Mouse (Mus musculus) cortical plate, adult 2 months (tissue): ENCODE measurements around the gene Gm43738.

Experiments used
- CTCF ChIP-seq: fragments of 200-500 bp; IDR thresholded peaks from 2 replicates; pipeline ENCODE4 v1.5.1; 2011; ENCODE audit warnings: mild to moderate bottlenecking, control low read depth, low read length; ENCODE audit not compliant: insufficient read depth; ENCODE audit errors: extremely low read depth
- POLR2A ChIP-seq: fragments of 200-500 bp; IDR thresholded peaks from 2 replicates; pipeline ENCODE4 v1.6.1; 2011; ENCODE audit warnings: mild to moderate bottlenecking, low read length, control low read depth; ENCODE audit not compliant: insufficient read depth; ENCODE audit errors: extremely low read depth

DNA sequence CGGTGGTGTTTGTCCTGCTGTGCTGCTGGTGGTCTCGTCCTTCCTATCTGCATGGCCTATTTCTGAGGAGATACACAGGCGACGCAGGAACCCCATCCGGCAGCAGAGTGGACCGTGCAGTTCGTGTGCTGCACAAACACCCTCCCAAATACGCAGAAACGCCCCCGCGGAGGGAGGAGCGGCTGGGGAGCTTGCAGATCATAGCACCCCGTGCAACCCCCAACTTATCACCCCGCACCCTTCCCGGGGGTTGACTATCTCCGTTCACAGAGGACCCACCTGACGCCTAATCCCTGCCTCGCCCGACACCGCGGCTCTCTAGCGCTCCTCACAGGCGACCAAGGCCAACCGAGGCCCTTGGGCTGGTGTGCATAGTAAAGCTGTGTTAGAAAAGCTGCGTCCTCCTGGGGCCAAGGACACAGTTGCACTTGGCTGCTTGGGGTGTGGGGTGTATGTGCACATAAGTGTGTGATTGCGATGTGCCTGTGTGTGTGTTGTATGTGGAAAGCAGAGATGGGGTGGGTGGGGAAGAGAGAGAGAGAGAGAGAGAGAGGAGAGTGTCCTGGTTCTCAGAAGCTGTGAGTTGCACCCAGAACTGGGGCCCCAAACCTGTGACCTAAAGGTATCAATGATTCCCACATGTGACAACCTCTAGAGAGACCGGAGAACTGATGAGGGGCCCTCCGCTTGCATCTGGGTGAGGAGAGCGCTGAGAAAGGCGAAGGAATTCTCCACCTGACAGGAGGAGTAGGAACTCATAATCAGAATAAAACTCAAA is 31.6 kb upstream of the Gm43738 start:
- TF ChIP-seq CTCF (peak; percentile 41), POLR2A (no peak)
